Mouse (Mus musculus) neural tube, embryonic 14.5 days (tissue): ENCODE measurements around the gene Stxbp6. TPM values are rescaled to one million over a fixed set of nuclear protein-coding genes. Genes with fewer than 3 reads are reported as not detected.

Experiments
- ATAC-seq: fragments of 200-750 bp; cut with Nextera tagmentation; 2 replicates; pipeline ENCODE4 v1.8.0; 2017; ENCODE audit warnings: low read depth, mild to moderate bottlenecking, moderate TSS enrichment, moderate library complexity
- H3K27ac ChIP-seq: fragments of 300-500 bp; sonication (generic); 2 replicates; pipeline ENCODE4 v1.5.1; 2014; ENCODE audit warnings: low read depth, mild to moderate bottlenecking, control low read depth, low read length, moderate library complexity, mixed read lengths
- H3K27me3 ChIP-seq: fragments of 300-500 bp; sonication (generic); 2 replicates; pipeline ENCODE4 v1.6.1; 2014; ENCODE audit warnings: low read length; ENCODE audit not compliant: control insufficient read depth, insufficient read depth
- H3K36me3 ChIP-seq: fragments of 300-500 bp; sonication (generic); 2 replicates; pipeline ENCODE4 v1.6.1; 2014; ENCODE audit warnings: low read length, mixed read lengths; ENCODE audit not compliant: control insufficient read depth, insufficient read depth
- H3K4me1 ChIP-seq: fragments of 300-500 bp; sonication (generic); 2 replicates; pipeline ENCODE4 v1.6.1; 2014; ENCODE audit warnings: low read length; ENCODE audit not compliant: control insufficient read depth, insufficient read depth
- H3K4me2 ChIP-seq: fragments of 300-500 bp; sonication (generic); 2 replicates; pipeline ENCODE4 v1.6.1; 2014; ENCODE audit warnings: mild to moderate bottlenecking, low read depth, low read length, control low read depth
- H3K4me3 ChIP-seq: fragments of 300-500 bp; sonication (generic); 2 replicates; pipeline ENCODE4 v1.5.1; 2014; ENCODE audit warnings: low read depth, low read length, control low read depth, mixed read lengths
- H3K9ac ChIP-seq: fragments of 300-500 bp; sonication (generic); replicated peaks from 2 replicates; pipeline ENCODE4 v1.6.1; 2014; ENCODE audit warnings: low read depth, mild to moderate bottlenecking, control low read depth, low read length, mixed read lengths
- H3K9me3 ChIP-seq: fragments of 300-500 bp; sonication (generic); 2 replicates; pipeline ENCODE4 v1.6.1; 2016; ENCODE audit warnings: low read length; ENCODE audit not compliant: control insufficient read depth
- WGBS: fragments of 180-500 bp; shearing (Covaris S2); extraction: QIAGEN DNeasy Blood & Tissue Kit; methylation state at CpG from one replicate; pipeline ENCODE4 v1.1.7; 2014; 5-methylcytosine and 5-hydroxymethylcytosine counted together
- polyA plus RNA-seq: library from polyadenylated mRNA; unstranded; fragments of >200 nt; fragmentation: Nextera tagmentation; extraction: Ambion mirVana; gene quantifications from 2 replicates; pipeline ENCODE4 v1.2.1, GENCODE M21; 2014

Stxbp6 gene
- polyA plus RNA-seq, 1 experiment from 2014 or later: 23.7 TPM

GRCm38 (mm10) chr12:44971477-44971876 lies 103.0 kb downstream of the Stxbp6 start:
- Histone ChIP-seq H3K27ac (no peak overlapping the region), H3K27me3 (no peaks in the 10 kb centered on the region), H3K9me3 (no peaks in the 10 kb centered on the region), H3K4me2 (no peak overlapping the region), H3K4me3 (no peak overlapping the region), H3K9ac (no peak overlapping the region), H3K4me1 (no peaks in the 10 kb centered on the region), H3K36me3 (no peaks in the 10 kb centered on the region)
- 98% methylated on average over 2 of the region's 2 CpGs for WGBS
- ATAC-seq: no peak

- Histone ChIP-seq H3K4me1 (no peaks in the 10 kb centered on the region), H3K4me2 (no peak overlapping the region), H3K27ac (no peak overlapping the region), H3K9me3 (no peaks in the 10 kb centered on the region), H3K4me3 (no peak overlapping the region), H3K9ac (no peak overlapping the region), H3K27me3 (no peaks in the 10 kb centered on the region), H3K36me3 (no peaks in the 10 kb centered on the region)
- 88% methylated on average over 1 of the region's 1 CpGs for WGBS
- ATAC-seq: no peak
Measured at GRCm38 (mm10) chr12:44967448-44967847, 107.1 kb downstream of the Stxbp6 start.

- ATAC-seq: no peak
- H3K9ac ChIP-seq: no peak overlapping the region
- no peak overlapping the region for H3K4me2 ChIP-seq
- H3K4me1 ChIP-seq: no peaks in the 10 kb centered on the region
- no peaks in the 10 kb centered on the region for H3K27me3 ChIP-seq
- H3K4me3 ChIP-seq: no peak overlapping the region
- no peaks in the 10 kb centered on the region for H3K36me3 ChIP-seq
- WGBS: 85% methylated on average over 3 of the region's 3 CpGs
- no peak overlapping the region for H3K27ac ChIP-seq
- no peaks in the 10 kb centered on the region for H3K9me3 ChIP-seq
Measured at GRCm38 (mm10) chr12:44957474-44957873, 117.0 kb downstream of the Stxbp6 start.

GRCm38 (mm10) chr12:44953121-44953520 lies 121.4 kb downstream of the Stxbp6 start:
- Histone ChIP-seq H3K4me1 (no peaks in the 10 kb centered on the region), H3K9ac (no peak overlapping the region), H3K36me3 (no peaks in the 10 kb centered on the region), H3K27me3 (no peaks in the 10 kb centered on the region), H3K4me3 (no peak overlapping the region), H3K4me2 (no peak overlapping the region), H3K27ac (no peak overlapping the region), H3K9me3 (no peaks in the 10 kb centered on the region)
- ATAC-seq: no peak
- WGBS: 97% methylated on average over 2 of the region's 2 CpGs

- Histone ChIP-seq H3K9ac (no peak overlapping the region), H3K27me3 (no peaks in the 10 kb centered on the region), H3K4me2 (no peak overlapping the region), H3K27ac (no peak overlapping the region), H3K36me3 (no peaks in the 10 kb centered on the region), H3K4me3 (no peak overlapping the region), H3K9me3 (no peaks in the 10 kb centered on the region), H3K4me1 (no peaks in the 10 kb centered on the region)
- 96% methylated on average over 3 of the region's 3 CpGs for WGBS
- ATAC-seq: no peak
Measured at GRCm38 (mm10) chr12:44952072-44952471, 122.4 kb downstream of the Stxbp6 start.

GRCm38 (mm10) chr12:44950559-44950958 lies 124.0 kb downstream of the Stxbp6 start:
- ATAC-seq: no peak
- H3K27ac ChIP-seq: no peak overlapping the region
- no peaks in the 10 kb centered on the region for H3K36me3 ChIP-seq
- H3K4me2 ChIP-seq: no peak overlapping the region
- no peak overlapping the region for H3K9ac ChIP-seq
- H3K4me1 ChIP-seq: no peaks in the 10 kb centered on the region
- H3K4me3 ChIP-seq: no peak overlapping the region
- 94% methylated on average over 2 of the region's 2 CpGs for WGBS
- H3K9me3 ChIP-seq: no peaks in the 10 kb centered on the region
- H3K27me3 ChIP-seq: no peaks in the 10 kb centered on the region

GRCm38 (mm10) chr12:44947823-44948222 lies 126.7 kb downstream of the Stxbp6 start:
- H3K36me3 ChIP-seq: no peaks in the 10 kb centered on the region
- no peak overlapping the region for H3K4me2 ChIP-seq
- no peak for ATAC-seq
- H3K27ac ChIP-seq: no peak overlapping the region
- no peaks in the 10 kb centered on the region for H3K4me1 ChIP-seq
- H3K9ac ChIP-seq: no peak overlapping the region
- no peak overlapping the region for H3K4me3 ChIP-seq
- 68% methylated on average over 5 of the region's 5 CpGs for WGBS
- no peaks in the 10 kb centered on the region for H3K27me3 ChIP-seq
- no peaks in the 10 kb centered on the region for H3K9me3 ChIP-seq

GRCm38 (mm10) chr12:44940325-44940724 lies 134.2 kb downstream of the Stxbp6 start:
- whole genome bisulfite sequencing: 90% methylated on average over 4 of the region's 4 CpGs
- no peak for ATAC-seq

GRCm38 (mm10) chr12:44939106-44939505 lies 135.4 kb downstream of the Stxbp6 start:
- H3K9me3 ChIP-seq: no peaks in the 10 kb centered on the region
- H3K4me1 ChIP-seq: no peaks in the 10 kb centered on the region
- no peak overlapping the region for H3K27ac ChIP-seq
- 86% methylated on average over 8 of the region's 8 CpGs for WGBS
- no peaks in the 10 kb centered on the region for H3K36me3 ChIP-seq
- H3K4me2 ChIP-seq: no peak overlapping the region
- H3K9ac ChIP-seq: no peak overlapping the region
- no peak for ATAC-seq
- H3K27me3 ChIP-seq: no peaks in the 10 kb centered on the region
- no peak overlapping the region for H3K4me3 ChIP-seq

More at GRCm38 (mm10) chr12:44940325-44940724, 134.2 kb downstream of the Stxbp6 start:
- H3K9me3 ChIP-seq: no peaks in the 10 kb centered on the region
- H3K27ac ChIP-seq: no peak overlapping the region
- no peak overlapping the region for H3K9ac ChIP-seq
- no peaks in the 10 kb centered on the region for H3K4me1 ChIP-seq
- H3K36me3 ChIP-seq: no peaks in the 10 kb centered on the region
- no peak overlapping the region for H3K4me2 ChIP-seq
- no peaks in the 10 kb centered on the region for H3K27me3 ChIP-seq
- no peak overlapping the region for H3K4me3 ChIP-seq

- Histone ChIP-seq H3K36me3 (no peaks in the 10 kb centered on the region), H3K4me1 (no peaks in the 10 kb centered on the region), H3K27me3 (no peaks in the 10 kb centered on the region), H3K9me3 (no peaks in the 10 kb centered on the region), H3K4me3 (no peak overlapping the region), H3K27ac (no peak overlapping the region), H3K9ac (no peak overlapping the region), H3K4me2 (no peak overlapping the region)
- 91% methylated on average over 6 of the region's 6 CpGs for WGBS
- no peak for ATAC-seq
Measured at GRCm38 (mm10) chr12:44932954-44933353, 141.6 kb downstream of the Stxbp6 start.
